Mouse (Mus musculus): ENCODE measurements around the gene Fgfr2. TPM values are rescaled to one million over a fixed set of nuclear protein-coding genes. Genes with fewer than 3 reads are reported as not detected.

The Fgfr2 gene
- polyA plus RNA-seq, 1 experiment from 2014 or later: 47.9 TPM

DNA sequence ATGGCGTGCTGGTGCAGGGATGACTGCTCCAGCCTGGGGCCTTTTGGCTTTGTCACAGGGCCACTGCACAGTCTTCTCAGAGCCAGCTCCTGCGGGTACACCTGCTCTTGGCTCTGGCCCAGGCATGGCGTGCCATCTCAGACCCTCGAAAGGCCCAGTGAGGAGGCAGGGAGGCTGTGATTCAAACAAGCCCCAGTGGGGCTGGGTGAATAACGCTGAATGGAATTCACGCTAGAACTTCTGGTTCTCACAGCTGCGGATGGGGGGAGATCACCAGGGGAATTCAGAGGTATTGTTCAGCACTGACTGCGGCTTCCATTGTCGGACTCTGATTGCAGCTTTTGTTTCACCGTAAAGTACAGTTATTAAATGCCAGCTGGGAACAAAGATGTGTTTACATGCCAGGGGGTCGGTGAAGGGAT, 2262.4 kb downstream of the Fgfr2 start:
- Histone ChIP-seq H3K4me2 (peak overlapping the region; percentile 21; the same call in 1 of the 2 replicates), H3K9me3 (replicated peaks) (no peaks in the 10 kb centered on the region), H3K4me3 (no peak overlapping the region), H3K9ac (0 out of 2 replicates have a peak overlapping the region, but pooled peaks have one; percentile 1), H3K27me3 (peaks cover 8% of the 10 kb centered on the region), H3K36me3 (ENCODE audit: poor library complexity, severe bottlenecking) (no peaks in the 10 kb centered on the region), H3K27ac (peak overlapping the region; percentile 55; the same call in 1 of the 2 replicates), H3K4me1 (peaks cover 24% of the 10 kb centered on the region)
- no peak for ATAC-seq
- 8% methylated on average over 11 of the region's 11 CpGs for WGBS

GRCm38 (mm10) chr7:130859926-130860325, 2263.2 kb downstream of the Fgfr2 start:
- no peak overlapping the region for H3K4me2 ChIP-seq
- peaks cover 24% of the 10 kb centered on the region for H3K4me1 ChIP-seq
- H3K36me3 ChIP-seq (ENCODE audit: poor library complexity, severe bottlenecking): no peaks in the 10 kb centered on the region
- no peak for ATAC-seq
- peaks cover 16% of the 10 kb centered on the region for H3K27me3 ChIP-seq
- H3K9ac ChIP-seq: no peak overlapping the region
- H3K4me3 ChIP-seq: no peak overlapping the region
- H3K27ac ChIP-seq: no peak overlapping the region
- no peaks in the 10 kb centered on the region for H3K9me3 ChIP-seq (replicated peaks)
- 24% methylated on average over 4 of the region's 5 CpGs for WGBS

DNA sequence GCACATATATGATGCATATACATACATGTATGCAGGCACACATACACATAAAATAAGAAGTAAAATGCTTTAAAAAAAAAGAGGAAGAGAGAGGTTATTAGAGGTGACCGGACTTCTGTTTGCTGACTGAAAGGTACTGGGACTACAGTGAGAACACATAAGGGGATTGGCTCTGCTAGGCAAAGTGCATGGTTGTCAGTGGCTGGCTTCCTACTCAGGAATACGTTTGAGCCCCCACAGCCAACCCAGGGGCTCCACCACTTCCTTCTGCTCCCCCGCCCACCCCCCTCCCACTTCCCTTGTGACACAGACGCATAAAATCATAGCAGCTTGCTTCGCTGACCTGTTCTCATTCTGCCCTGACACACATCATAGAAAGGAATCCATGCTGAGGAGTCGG, 2265.2 kb downstream of the Fgfr2 start:
- Histone ChIP-seq H3K9ac (no peak overlapping the region), H3K27ac (no peak overlapping the region), H3K4me1 (peaks cover 24% of the 10 kb centered on the region), H3K4me2 (no peak overlapping the region), H3K9me3 (replicated peaks) (no peaks in the 10 kb centered on the region), H3K4me3 (no peak overlapping the region), H3K36me3 (ENCODE audit: poor library complexity, severe bottlenecking) (no peaks in the 10 kb centered on the region), H3K27me3 (0 out of 2 replicates have a peak, but pooled peaks cover 11% of the 10 kb centered on the region)
- 79% methylated on average over 6 of the region's 6 CpGs for WGBS
- no peak for ATAC-seq

- H3K27me3 ChIP-seq: 0 out of 2 replicates have a peak, but pooled peaks cover 11% of the 10 kb centered on the region
- no peak overlapping the region for H3K27ac ChIP-seq
- H3K4me3 ChIP-seq: no peak overlapping the region
- H3K9me3 ChIP-seq (replicated peaks): no peaks in the 10 kb centered on the region
- 35% methylated on average over 3 of the region's 3 CpGs for WGBS
- no peak for ATAC-seq
- no peak overlapping the region for H3K4me2 ChIP-seq
- H3K36me3 ChIP-seq (ENCODE audit: poor library complexity, severe bottlenecking): no peaks in the 10 kb centered on the region
- H3K9ac ChIP-seq: no peak overlapping the region
- H3K4me1 ChIP-seq: peaks cover 7% of the 10 kb centered on the region
These were observed 2267.5 kb downstream of the Fgfr2 start for GRCm38 (mm10) chr7:130855681-130856080.

GRCm38 (mm10) chr7:130854684-130855292, 2268.4 kb downstream of the Fgfr2 start:
- no peaks in the 10 kb centered on the region for H3K36me3 ChIP-seq (ENCODE audit: poor library complexity, severe bottlenecking)
- no peaks in the 10 kb centered on the region; the same call in 1 of the 2 replicates for H3K4me1 ChIP-seq
- H3K9me3 ChIP-seq (replicated peaks): no peaks in the 10 kb centered on the region
- H3K4me3 ChIP-seq: no peak overlapping the region
- no peak overlapping the region for H3K4me2 ChIP-seq
- 0 out of 2 replicates have a peak, but pooled peaks cover 11% of the 10 kb centered on the region for H3K27me3 ChIP-seq
- 90% methylated on average over 4 of the region's 4 CpGs for WGBS
- no peak overlapping the region for H3K9ac ChIP-seq
- no peak for ATAC-seq
- H3K27ac ChIP-seq: no peak overlapping the region

GRCm38 (mm10) chr7:130847164-130847718, 2275.9 kb downstream of the Fgfr2 start:
- H3K9ac ChIP-seq: no peak overlapping the region
- no peak for ATAC-seq
- H3K27ac ChIP-seq: no peak overlapping the region
- no peaks in the 10 kb centered on the region for H3K36me3 ChIP-seq (ENCODE audit: poor library complexity, severe bottlenecking)
- H3K9me3 ChIP-seq (replicated peaks): no peaks in the 10 kb centered on the region
- 90% methylated on average over 17 of the region's 17 CpGs for WGBS
- no peak overlapping the region for H3K4me3 ChIP-seq
- H3K27me3 ChIP-seq: peaks cover 4% of the 10 kb centered on the region; the same call in 1 of the 2 replicates
- H3K4me2 ChIP-seq: no peak overlapping the region
- H3K4me1 ChIP-seq: no peaks in the 10 kb centered on the region

DNA sequence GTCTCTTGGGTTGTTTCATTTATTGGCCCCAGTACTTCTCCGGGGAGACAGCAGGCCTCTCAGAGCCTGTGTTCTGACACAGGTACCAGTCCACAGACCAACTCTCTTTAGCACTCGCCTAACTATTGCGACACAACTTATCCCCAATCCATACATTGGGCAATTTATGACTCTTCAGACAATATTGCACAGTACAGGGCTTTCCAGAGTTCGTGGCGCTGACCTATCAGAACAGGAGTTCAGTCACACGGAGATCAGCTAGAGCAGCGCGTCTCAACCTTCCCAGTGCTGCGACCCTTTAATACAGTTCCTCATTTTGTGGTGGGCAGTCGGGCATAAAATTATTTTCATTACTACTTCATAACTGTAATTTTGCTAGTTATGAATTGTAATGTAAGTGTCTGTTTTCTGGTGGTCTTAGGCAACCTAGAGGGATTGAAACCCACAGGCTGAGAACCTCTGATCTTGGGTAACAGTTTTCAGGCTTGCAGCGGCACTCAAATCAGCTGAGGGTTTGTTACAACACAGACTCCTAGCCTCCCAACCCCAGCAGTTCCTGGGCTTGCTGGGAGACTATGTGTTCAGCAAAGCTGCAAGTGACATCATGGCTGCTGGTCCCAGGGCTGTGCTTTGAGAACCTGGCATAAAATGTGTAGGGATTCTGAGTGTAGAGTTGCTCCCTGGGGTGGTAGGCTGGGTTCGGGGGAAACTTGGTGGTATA, 2283.6 kb downstream of the Fgfr2 start:
- no peak overlapping the region for H3K4me2 ChIP-seq
- H3K4me3 ChIP-seq: no peak overlapping the region
- peaks cover 30% of the 10 kb centered on the region for H3K4me1 ChIP-seq
- 88% methylated on average over 12 of the region's 12 CpGs for WGBS
- H3K27me3 ChIP-seq: peaks cover 31% of the 10 kb centered on the region
- H3K9ac ChIP-seq: no peak overlapping the region
- no peaks in the 10 kb centered on the region for H3K36me3 ChIP-seq (ENCODE audit: poor library complexity, severe bottlenecking)
- no peaks in the 10 kb centered on the region for H3K9me3 ChIP-seq (replicated peaks)
- H3K27ac ChIP-seq: no peak overlapping the region
- ATAC-seq: no peak

DNA sequence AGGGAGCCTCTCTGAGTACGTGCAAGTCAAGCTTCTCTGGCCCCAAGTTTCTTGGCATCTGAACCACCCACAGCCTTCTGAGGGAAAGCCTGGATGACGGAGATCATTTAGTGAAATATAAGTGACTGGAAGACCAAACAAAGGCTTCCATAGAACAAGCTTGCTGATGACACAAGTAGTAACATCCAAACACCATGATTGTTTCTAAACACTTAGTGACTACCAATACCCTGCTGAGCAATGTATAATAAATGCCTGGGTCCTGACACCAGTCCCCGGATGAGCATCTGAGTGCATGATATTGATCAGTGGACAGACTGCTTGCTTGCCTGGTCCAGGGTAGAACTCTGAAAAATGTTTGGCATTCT, 2284.5 kb downstream of the Fgfr2 start:
- H3K27ac ChIP-seq: no peak overlapping the region
- H3K9me3 ChIP-seq (replicated peaks): no peaks in the 10 kb centered on the region
- no peak overlapping the region for H3K4me2 ChIP-seq
- peaks cover 39% of the 10 kb centered on the region for H3K27me3 ChIP-seq
- H3K4me3 ChIP-seq: no peak overlapping the region
- WGBS: 35% methylated on average over 3 of the region's 3 CpGs
- ATAC-seq: no peak
- H3K36me3 ChIP-seq (ENCODE audit: poor library complexity, severe bottlenecking): no peaks in the 10 kb centered on the region
- no peak overlapping the region for H3K9ac ChIP-seq
- H3K4me1 ChIP-seq: peaks cover 33% of the 10 kb centered on the region

DNA sequence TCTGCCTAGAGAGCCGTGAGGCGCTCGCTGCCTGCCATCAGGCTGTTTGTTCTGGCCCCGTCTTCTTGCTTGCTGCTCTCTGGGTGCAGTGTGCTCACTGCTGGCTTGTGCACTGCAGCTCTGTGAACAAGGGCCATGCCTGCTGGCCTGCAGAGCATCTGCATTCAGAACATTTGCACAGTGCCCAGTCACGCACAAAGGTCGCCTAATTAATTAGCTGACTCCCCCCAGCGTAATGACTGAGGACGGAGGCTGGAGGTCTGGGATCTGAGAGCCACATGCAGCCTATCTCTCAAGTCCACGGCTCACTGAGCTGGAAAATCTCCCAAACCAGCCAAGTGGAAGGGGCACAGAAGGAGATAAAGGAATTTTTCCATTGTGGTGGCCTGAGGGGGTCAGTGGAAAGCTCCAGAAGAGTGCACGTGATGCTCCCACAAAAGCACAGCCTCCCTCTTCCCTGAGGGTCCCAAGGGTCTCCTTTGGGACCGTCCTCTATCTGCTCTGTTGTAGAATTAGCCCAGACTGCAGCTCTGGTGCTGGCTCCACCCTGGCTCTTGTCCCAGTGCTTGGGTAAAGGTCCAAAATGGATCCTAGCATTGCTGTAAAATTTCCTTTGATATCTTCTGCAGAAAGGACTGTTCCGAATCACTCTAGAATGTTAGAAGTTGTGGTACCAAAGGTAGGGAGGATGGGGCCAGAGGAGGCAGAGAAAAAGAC, 2285.1 kb downstream of the Fgfr2 start:
- Histone ChIP-seq H3K27me3 (peaks cover 45% of the 10 kb centered on the region), H3K4me3 (no peak overlapping the region), H3K9ac (peak overlapping the region; percentile 22; the same call in 1 of the 2 replicates), H3K36me3 (ENCODE audit: poor library complexity, severe bottlenecking) (no peaks in the 10 kb centered on the region), H3K9me3 (replicated peaks) (no peaks in the 10 kb centered on the region), H3K4me2 (peak overlapping the region; percentile 28), H3K4me1 (peaks cover 33% of the 10 kb centered on the region), H3K27ac (no peak overlapping the region)
- peak; percentile 68 for ATAC-seq
- 5% methylated on average over 12 of the region's 12 CpGs for WGBS

DNA sequence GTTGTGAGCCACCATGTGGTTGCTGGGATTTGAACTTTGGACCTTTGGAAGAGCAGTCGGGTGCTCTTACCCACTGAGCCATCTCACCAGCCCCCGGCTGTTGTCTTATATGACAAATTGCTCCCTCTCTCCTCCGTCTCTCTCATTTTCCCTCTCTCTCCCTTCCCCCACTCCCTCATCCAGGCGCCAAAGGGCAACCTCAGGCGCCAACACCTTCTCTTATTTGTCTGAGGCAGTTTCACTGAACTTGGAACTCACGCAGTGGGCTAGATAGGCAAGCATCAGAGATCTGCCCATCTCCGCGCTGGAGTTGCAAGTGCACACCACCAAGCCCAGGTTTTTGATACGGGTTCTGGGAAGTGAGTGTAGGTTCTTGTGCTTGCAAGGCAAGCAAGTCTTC, 2287.1 kb downstream of the Fgfr2 start:
- Histone ChIP-seq H3K27ac (no peak overlapping the region), H3K9ac (no peak overlapping the region), H3K4me1 (peaks cover 33% of the 10 kb centered on the region), H3K36me3 (ENCODE audit: poor library complexity, severe bottlenecking) (no peaks in the 10 kb centered on the region), H3K9me3 (replicated peaks) (no peaks in the 10 kb centered on the region), H3K4me3 (no peak overlapping the region), H3K4me2 (no peak overlapping the region), H3K27me3 (peaks cover 54% of the 10 kb centered on the region)
- WGBS: 74% methylated on average over 9 of the region's 9 CpGs
- ATAC-seq: no peak

DNA sequence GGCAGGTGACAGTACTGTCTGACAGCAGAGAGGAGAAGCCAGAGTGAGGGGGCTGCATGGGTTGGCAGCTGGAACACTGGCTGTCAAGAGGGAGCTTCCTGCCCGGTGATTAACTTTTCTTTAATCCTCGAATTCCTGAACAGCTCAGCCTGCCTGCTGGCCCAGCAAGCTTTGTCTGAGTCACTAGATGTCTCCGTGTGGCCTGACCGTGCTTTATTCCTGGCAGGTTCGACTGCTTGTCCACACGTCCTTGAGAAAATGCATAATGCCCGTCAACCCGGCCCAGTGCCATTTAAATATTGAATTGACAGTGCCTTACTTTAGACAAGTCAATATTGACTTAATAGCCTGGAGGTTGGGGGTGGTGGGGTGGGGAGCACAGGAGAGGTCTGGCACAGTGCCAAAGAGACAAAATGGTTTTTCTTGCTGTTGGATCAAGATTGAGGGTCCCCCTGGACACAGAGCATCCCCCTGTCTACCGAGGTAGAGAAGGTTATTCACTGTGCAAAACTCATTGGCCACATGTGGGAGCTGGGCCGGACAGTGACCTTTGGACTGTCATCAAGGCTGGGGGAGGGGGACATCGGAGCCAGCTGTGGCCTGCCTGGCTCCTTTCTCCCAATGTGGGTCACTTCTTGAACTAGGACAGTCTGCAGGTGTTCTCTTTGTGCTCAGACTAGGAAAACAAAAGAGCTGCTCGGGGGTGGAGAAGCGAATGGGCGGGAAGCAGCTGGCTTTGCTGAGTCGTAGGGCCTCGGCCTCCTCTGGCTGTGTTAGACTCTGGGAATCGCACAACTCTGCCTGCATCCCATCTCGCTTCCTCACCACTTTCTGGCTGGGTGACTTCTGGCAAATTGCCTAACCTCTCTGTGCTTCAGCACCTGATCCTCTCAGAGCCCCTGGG, 2287.9 kb downstream of the Fgfr2 start:
- peaks cover 33% of the 10 kb centered on the region for H3K4me1 ChIP-seq
- no peak overlapping the region for H3K4me3 ChIP-seq
- 8% methylated on average over 18 of the region's 18 CpGs for WGBS
- H3K9ac ChIP-seq: no peak overlapping the region
- H3K27ac ChIP-seq: peak overlapping the region; percentile 7; the same call in 1 of the 2 replicates
- no peaks in the 10 kb centered on the region for H3K36me3 ChIP-seq (ENCODE audit: poor library complexity, severe bottlenecking)
- no peak overlapping the region for H3K4me2 ChIP-seq
- peaks cover 54% of the 10 kb centered on the region for H3K27me3 ChIP-seq
- no peaks in the 10 kb centered on the region for H3K9me3 ChIP-seq (replicated peaks)
- ATAC-seq: no peak

Data from forebrain, embryonic 13.5 days (tissue).